Mouse (Mus musculus) hindlimb bud, embryonic 11.5 days (tissue): ENCODE results near the gene Akap1.

Experiments used
- DNase-seq: peaks from one replicate; pipeline ENCODE4 v3.0.0-alpha.2; 2012; ENCODE audit warnings: low read depth, low spot score; ENCODE audit errors: extremely low spot score

Akap1 gene

GRCm38 (mm10) chr11:88884376-88885065, 20.1 kb upstream of the Akap1 start:
- DNase-seq: no peak

- no peak for DNase-seq
These were observed 13.6 kb upstream of the Akap1 start for GRCm38 (mm10) chr11:88878011-88878410.

- no peak for DNase-seq
These were observed 9.3 kb upstream of the Akap1 start for GRCm38 (mm10) chr11:88873667-88874030.

GRCm38 (mm10) chr11:88873027-88873666, 8.8 kb upstream of the Akap1 start:
- no peak for DNase-seq

- no peak for DNase-seq
These were observed 5.1 kb upstream of the Akap1 start for GRCm38 (mm10) chr11:88869443-88869842.

- DNase-seq: no peak
These were observed 405 bp downstream of the Akap1 start for GRCm38 (mm10) chr11:88863904-88864457.

- no peak for DNase-seq
These were observed 1.1 kb downstream of the Akap1 start for GRCm38 (mm10) chr11:88863071-88863903.

GRCm38 (mm10) chr11:88862355-88862754, 2.0 kb downstream of the Akap1 start:
- DNase-seq: no peak

- no peak for DNase-seq
These were observed 3.3 kb downstream of the Akap1 start for GRCm38 (mm10) chr11:88861060-88861459.

- DNase-seq: no peak
These were observed 3.7 kb downstream of the Akap1 start for GRCm38 (mm10) chr11:88860641-88861040.

- DNase-seq: no peak
These were observed 6.9 kb downstream of the Akap1 start for GRCm38 (mm10) chr11:88857311-88858005.

GRCm38 (mm10) chr11:88856383-88856782, 8.0 kb downstream of the Akap1 start:
- no peak for DNase-seq

- no peak for DNase-seq
These were observed 8.6 kb downstream of the Akap1 start for GRCm38 (mm10) chr11:88855795-88856194.

GRCm38 (mm10) chr11:88853588-88853987, 10.8 kb downstream of the Akap1 start:
- DNase-seq: no peak

GRCm38 (mm10) chr11:88852806-88853205, 11.6 kb downstream of the Akap1 start:
- DNase-seq: no peak

GRCm38 (mm10) chr11:88851049-88851825, 13.1 kb downstream of the Akap1 start:
- DNase-seq: no peak

- no peak for DNase-seq
These were observed 14.7 kb downstream of the Akap1 start for GRCm38 (mm10) chr11:88849732-88850131.

GRCm38 (mm10) chr11:88849284-88849683, 15.1 kb downstream of the Akap1 start:
- DNase-seq: no peak

GRCm38 (mm10) chr11:88848590-88848989, 15.8 kb downstream of the Akap1 start:
- no peak for DNase-seq
